Mouse (Mus musculus) limb, embryonic 11.5 days (tissue): Measurements from ENCODE around the gene Lhb. TPM values are rescaled to one million over a fixed set of nuclear protein-coding genes. Genes with fewer than 3 reads are reported as not detected.

Experiments
- ATAC-seq: fragments of 200-750 bp; cut with Nextera tagmentation; 2 replicates; pipeline ENCODE4 v1.8.0; 2017; ENCODE audit warnings: low read depth; ENCODE audit not compliant: insufficient number of reproducible peaks, low FRiP score, low TSS enrichment
- DNase-seq: peaks from one replicate; pipeline ENCODE4 v3.0.0-alpha.2; 2015; ENCODE audit warnings: low spot score
- H3K27ac ChIP-seq: fragments of 300-500 bp; sonication (generic); replicated peaks from 2 replicates; pipeline ENCODE4 v1.5.1; 2014; ENCODE audit warnings: low read depth, mild to moderate bottlenecking, low read length
- H3K27me3 ChIP-seq: fragments of 300-500 bp; sonication (generic); 2 replicates; pipeline ENCODE4 v1.6.1; 2014; ENCODE audit warnings: mild to moderate bottlenecking, low read length, mixed read lengths; ENCODE audit not compliant: control insufficient read depth, insufficient read depth
- H3K36me3 ChIP-seq: fragments of 300-500 bp; sonication (generic); 2 replicates; pipeline ENCODE4 v1.6.1; 2014; ENCODE audit warnings: mild to moderate bottlenecking, low read length, moderate library complexity, mixed read lengths; ENCODE audit not compliant: control insufficient read depth, insufficient read depth
- H3K4me1 ChIP-seq: fragments of 300-500 bp; sonication (generic); 2 replicates; pipeline ENCODE4 v1.6.1; 2014; ENCODE audit warnings: low read length, mixed read lengths; ENCODE audit not compliant: control insufficient read depth, insufficient read depth
- H3K4me2 ChIP-seq: fragments of 300-500 bp; sonication (generic); 2 replicates; pipeline ENCODE4 v1.6.1; 2014; ENCODE audit warnings: low read depth, mild to moderate bottlenecking, moderate library complexity; ENCODE audit not compliant: severe bottlenecking
- H3K4me3 ChIP-seq: fragments of 300-500 bp; sonication (generic); 2 replicates; pipeline ENCODE4 v1.5.1; 2014; ENCODE audit warnings: low read depth, low read length
- H3K9ac ChIP-seq: fragments of 300-500 bp; sonication (generic); 2 replicates; pipeline ENCODE4 v1.6.1; 2014; ENCODE audit warnings: mild to moderate bottlenecking, low read length
- H3K9me3 ChIP-seq: fragments of 300-500 bp; sonication (generic); 2 replicates; pipeline ENCODE4 v1.6.1; 2016; ENCODE audit warnings: low read length; ENCODE audit not compliant: control insufficient read depth
- WGBS: fragments of 180-500 bp; shearing (Covaris S2); extraction: QIAGEN DNeasy Blood & Tissue Kit; methylation state at CpG from one replicate; pipeline ENCODE4 v1.1.7; 2014; 5-methylcytosine and 5-hydroxymethylcytosine counted together
- polyA plus RNA-seq: library from polyadenylated mRNA; unstranded; fragments of >200 nt; fragmentation: Nextera tagmentation; extraction: Ambion mirVana; gene quantifications from 2 replicates; pipeline ENCODE4 v1.2.1, GENCODE M21; 2014

Gene Lhb
- polyA plus RNA-seq, 1 experiment from 2014 or later: not detected

DNA sequence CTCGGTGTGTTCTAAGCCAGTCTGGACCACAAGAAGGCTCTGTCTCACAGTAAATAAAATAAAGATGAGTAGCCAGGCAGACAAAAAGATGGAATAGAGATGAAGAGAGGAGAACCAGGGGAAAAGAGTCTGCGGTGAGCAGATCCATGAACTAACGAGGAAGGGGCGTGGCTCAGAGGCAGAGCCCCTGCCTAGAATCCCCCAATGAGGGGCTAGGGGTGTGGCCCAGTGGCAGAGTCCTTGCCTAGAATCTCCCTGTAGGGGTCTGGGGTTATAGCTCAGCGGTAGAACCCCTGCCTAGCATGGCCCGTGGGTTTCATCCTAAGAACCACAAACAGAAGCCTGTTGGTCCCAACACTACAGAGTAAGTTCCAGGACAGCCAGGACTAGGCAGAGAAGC, 16.4 kb downstream of the Lhb start:
- WGBS: 22% methylated on average over 6 of the region's 6 CpGs
- Histone ChIP-seq H3K4me2 (peak overlapping the region; percentile 36; the same call in 1 of the 2 replicates), H3K27ac (no peak overlapping the region), H3K9ac (no peak overlapping the region), H3K4me3 (0 out of 2 replicates have a peak overlapping the region, but pooled peaks have one; percentile 8), H3K27me3 (no peaks in the 10 kb centered on the region), H3K9me3 (no peaks in the 10 kb centered on the region), H3K4me1 (peaks cover 36% of the 10 kb centered on the region), H3K36me3 (peaks cover 3% of the 10 kb centered on the region)
- ATAC-seq: no peak
- DNase-seq: peak; percentile 52

DNA sequence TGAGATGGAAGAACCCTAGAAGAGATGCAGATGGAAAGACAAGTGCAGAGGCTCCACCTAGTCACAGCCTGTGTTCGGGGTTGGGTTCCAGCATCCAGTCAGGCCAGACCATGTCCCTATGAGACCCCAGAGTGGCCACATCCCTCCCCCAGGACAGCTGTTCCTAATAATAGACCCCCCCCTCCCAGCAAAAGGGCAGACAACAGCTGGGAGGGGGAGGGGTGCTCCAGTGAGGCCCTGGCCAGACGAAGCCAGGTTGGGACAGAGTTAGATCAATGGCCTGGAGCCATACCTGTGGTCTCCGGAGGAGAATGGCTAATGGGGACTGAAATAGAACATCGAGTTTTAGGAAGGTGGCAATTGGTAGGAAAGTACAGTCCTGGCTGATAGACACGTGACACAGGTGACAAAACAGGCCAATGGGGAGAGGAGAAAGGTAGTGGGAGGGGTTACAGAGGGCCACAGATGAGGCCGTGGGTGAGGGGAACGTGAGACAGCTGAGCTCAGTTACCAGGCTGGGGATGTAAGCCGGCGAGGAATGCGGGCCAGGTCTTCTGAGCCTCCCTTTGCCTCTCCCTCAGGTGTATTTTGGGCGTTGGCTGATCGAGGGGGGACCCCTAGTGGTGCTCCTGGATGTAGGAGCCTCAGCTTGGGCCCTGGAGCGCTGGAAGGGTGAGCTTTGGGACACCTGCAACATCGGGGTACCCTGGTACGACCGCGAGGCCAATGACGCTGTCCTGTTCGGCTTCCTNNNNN, 17.1 kb downstream of the Lhb start, which contains the start of gene Ruvbl2:
TSS of gene Ruvbl2 (minus strand) at position 576 of the 756 bp plus-strand sequence.
- H3K9me3 ChIP-seq: no peaks in the 10 kb centered on the region
- 14% methylated on average over 19 of the region's 19 CpGs for WGBS
- peak within 1 kb of the TSS; percentile 30; the same call in 1 of the 2 replicates for H3K9ac ChIP-seq
- peaks cover 36% of the 10 kb centered on the region for H3K4me1 ChIP-seq
- H3K4me2 ChIP-seq: peak within 1 kb of the TSS; percentile 36
- H3K27me3 ChIP-seq: no peaks in the 10 kb centered on the region
- ATAC-seq (no peak), DNase-seq (peak; percentile 51)
- peak within 1 kb of the TSS; percentile 8; the same call in 1 of the 2 replicates for H3K4me3 ChIP-seq
- peaks cover 3% of the 10 kb centered on the region; the same call in 1 of the 2 replicates for H3K36me3 ChIP-seq
- H3K27ac ChIP-seq: no peak within 1 kb of the TSS

DNA sequence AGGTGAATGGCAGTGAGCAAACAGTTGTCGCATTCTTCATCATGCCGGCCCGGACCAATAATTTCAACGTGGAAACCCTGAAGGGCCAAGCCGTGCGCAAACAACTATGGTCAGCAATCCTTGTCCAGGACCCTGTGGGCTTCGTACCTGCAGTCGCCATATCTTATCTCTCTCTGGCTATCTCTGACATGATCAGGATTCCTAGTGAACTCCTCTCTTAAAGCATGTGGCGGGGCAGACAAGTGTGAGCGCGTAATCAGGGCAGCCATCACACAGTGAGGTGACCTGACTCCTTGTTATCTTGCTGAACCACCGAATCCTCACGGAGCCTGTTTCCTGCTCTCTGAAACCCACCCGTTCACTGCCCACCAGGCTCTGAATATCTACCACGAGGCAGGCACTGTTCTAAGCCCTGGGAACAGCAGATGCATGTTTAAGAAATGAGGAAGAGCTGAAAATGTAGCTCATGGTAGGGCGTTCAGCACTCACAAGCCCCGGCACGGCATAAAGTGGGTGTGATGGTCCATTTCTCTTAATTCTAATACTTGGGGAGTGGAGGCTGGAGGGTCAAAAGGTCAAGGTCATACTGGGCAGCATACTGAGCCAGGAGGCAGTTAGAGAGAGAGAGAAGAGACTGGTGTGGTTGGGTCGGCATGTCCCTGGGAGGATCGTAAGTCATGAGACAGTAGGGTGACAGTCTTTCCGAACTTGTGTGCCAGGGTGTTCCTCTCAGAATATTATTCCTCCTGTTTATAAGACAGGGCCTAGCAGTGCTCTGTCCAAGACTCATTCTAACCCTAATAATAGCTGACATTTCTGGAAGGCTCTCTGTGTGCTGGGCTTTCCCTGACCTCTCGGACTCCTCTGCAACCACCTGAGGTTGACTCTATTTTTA, 23.2 kb downstream of the Lhb start:
- ATAC-seq (no peak), DNase-seq (no peak)
- 87% methylated on average over 22 of the region's 22 CpGs for WGBS
- no peaks in the 10 kb centered on the region for H3K4me1 ChIP-seq
- H3K9me3 ChIP-seq: no peaks in the 10 kb centered on the region
- H3K4me3 ChIP-seq: no peak overlapping the region
- H3K27me3 ChIP-seq: no peaks in the 10 kb centered on the region
- peaks cover 9% of the 10 kb centered on the region; the same call in 1 of the 2 replicates for H3K36me3 ChIP-seq
- H3K4me2 ChIP-seq: no peak overlapping the region
- no peak overlapping the region for H3K27ac ChIP-seq
- H3K9ac ChIP-seq: no peak overlapping the region

DNA sequence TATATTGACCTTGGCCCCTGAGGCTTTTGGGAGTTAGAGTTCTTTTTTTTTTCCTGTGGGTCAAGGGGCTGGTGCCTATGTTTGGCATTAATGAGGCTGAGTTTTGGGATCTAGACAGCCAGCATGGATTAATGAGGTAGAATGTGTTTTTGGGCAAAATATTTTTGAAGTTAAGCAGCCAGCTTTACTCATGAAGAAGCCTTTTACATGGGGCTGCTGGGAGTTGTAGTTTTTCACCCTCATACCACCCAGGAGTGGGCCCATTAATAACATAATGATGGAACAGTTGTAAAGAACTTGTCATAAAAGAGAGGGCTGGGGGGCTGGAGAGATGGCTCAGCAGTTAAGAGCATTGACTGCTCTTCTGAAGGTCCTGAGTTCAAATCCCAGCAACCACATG, 26.0 kb downstream of the Lhb start:
- no peak overlapping the region for H3K4me3 ChIP-seq
- H3K27me3 ChIP-seq: no peaks in the 10 kb centered on the region
- H3K4me1 ChIP-seq: no peaks in the 10 kb centered on the region
- H3K27ac ChIP-seq: no peak overlapping the region
- H3K9ac ChIP-seq: no peak overlapping the region
- DNase-seq: no peak
- no peak overlapping the region for H3K4me2 ChIP-seq
- ATAC-seq: no peak
- no peaks in the 10 kb centered on the region for H3K9me3 ChIP-seq
- H3K36me3 ChIP-seq: peaks cover 7% of the 10 kb centered on the region; the same call in 1 of the 2 replicates

DNA sequence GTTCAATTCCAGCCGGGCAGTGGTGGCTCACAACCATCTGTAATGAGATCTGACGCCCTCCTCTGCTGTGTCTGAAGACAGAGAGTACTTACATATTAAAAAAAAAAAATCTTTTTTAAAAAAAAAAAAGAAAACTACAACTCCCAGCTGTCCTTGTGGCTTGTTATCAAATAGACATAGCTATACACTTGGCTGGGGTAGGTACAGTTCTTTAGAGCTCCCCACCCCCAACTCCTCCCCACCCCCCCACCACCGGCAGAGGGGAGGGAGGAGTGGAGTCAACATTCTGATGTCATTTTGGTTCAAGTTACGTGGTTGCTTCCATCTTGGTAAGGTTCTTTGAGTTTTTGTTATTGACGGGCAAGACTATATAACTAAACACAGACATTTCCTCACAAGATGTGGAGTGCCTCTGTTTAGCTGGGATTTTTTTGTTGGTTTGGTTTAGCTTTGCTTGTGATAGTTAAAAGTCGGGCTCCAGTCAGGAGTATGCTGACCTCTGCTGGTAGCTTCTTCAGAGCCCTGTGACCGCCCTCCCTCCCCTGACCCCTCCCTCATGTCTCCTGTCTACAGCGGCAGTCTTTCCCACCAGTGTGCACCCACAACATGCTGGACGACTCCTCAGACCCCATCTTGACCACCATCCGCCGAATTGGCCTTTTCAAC, 26.8 kb downstream of the Lhb start:
- Histone ChIP-seq H3K9me3 (no peaks in the 10 kb centered on the region), H3K27me3 (no peaks in the 10 kb centered on the region), H3K4me3 (no peak overlapping the region), H3K36me3 (peaks cover 7% of the 10 kb centered on the region; the same call in 1 of the 2 replicates), H3K4me2 (no peak overlapping the region), H3K27ac (no peak overlapping the region), H3K9ac (no peak overlapping the region), H3K4me1 (no peaks in the 10 kb centered on the region)
- peak; percentile 49 for DNase-seq
- no peak for ATAC-seq
- 30% methylated on average over 11 of the region's 11 CpGs for WGBS

DNA sequence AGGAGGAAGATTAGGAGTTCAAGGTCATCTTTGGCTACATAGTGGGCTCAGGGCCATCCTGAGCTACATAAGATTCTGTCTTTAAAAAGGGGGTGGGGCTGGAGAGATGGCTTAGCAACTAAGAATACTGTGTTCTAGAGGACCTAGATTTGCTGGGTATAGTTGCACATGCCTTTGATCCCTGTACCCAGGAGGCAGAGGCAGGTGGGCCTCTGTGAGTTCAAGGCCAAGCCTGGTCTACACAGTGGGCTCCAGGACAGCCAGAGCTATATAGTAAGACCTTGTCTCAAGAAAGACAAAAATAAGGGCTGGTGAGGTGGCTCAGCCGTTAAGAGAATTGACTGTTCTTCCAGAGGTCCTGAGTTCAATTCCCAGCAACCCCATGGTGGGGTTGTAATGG, 29.4 kb downstream of the Lhb start:
- no peaks in the 10 kb centered on the region for H3K4me1 ChIP-seq
- H3K9me3 ChIP-seq: no peaks in the 10 kb centered on the region
- H3K27me3 ChIP-seq: no peaks in the 10 kb centered on the region
- no peak overlapping the region for H3K27ac ChIP-seq
- DNase-seq: no peak
- H3K4me3 ChIP-seq: no peak overlapping the region
- ATAC-seq: no peak
- no peak overlapping the region for H3K9ac ChIP-seq
- peaks cover 8% of the 10 kb centered on the region; the same call in 1 of the 2 replicates for H3K36me3 ChIP-seq
- 82% methylated on average over 1 of the region's 1 CpGs for WGBS
- no peak overlapping the region for H3K4me2 ChIP-seq

DNA sequence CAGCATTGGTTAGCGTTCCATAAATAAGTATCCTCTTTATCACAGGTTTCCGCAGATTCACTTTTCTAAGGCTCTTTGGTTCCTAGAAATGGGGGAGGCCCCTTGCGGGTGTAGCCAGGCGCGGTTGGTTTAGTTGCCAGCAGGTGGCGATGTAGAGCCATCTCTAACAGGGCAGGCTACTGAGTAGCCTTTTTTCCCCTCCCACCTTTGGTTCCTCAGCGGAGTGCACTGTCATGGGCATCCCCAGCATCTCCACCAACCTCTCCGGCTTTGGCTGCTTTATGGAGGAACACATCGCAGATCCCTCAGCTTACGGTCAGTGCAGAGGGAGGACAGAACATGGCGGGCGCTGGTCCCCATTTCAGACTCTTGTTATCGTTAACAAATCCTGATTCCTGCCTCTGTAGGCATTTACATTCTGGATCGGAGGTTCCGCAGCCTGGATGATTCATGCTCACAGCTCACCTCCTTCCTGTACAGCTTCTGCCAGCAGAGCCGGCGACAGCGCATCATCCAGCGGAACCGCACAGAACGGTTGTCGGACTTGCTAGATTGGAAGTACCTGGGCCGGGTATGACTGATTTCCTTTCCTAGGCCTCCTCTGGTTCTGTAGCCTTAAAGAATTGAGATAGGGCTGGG, 30.8 kb downstream of the Lhb start:
- no peak overlapping the region for H3K4me2 ChIP-seq
- H3K36me3 ChIP-seq: peaks cover 14% of the 10 kb centered on the region; the same call in 1 of the 2 replicates
- H3K27me3 ChIP-seq: no peaks in the 10 kb centered on the region
- ATAC-seq (peak; percentile 42; the same call in 1 of the 2 replicates), DNase-seq (peak; percentile 88)
- no peaks in the 10 kb centered on the region for H3K9me3 ChIP-seq
- no peak overlapping the region for H3K4me3 ChIP-seq
- 52% methylated on average over 23 of the region's 23 CpGs for WGBS
- H3K27ac ChIP-seq: no peak overlapping the region
- H3K4me1 ChIP-seq: no peaks in the 10 kb centered on the region
- H3K9ac ChIP-seq: no peak overlapping the region
